Mouse (Mus musculus) G1E-ER4 (cell line): ENCODE measurements around the gene Usp48. TPM values are rescaled to one million over a fixed set of nuclear protein-coding genes. Genes with fewer than 3 reads are reported as not detected.

Experiments used
- GATA1 ChIP-seq: IDR thresholded peaks from one replicate; pipeline ENCODE4 v1.8.0; 2012; ENCODE audit warnings: low read length, inconsistent platforms
- polyA plus RNA-seq: library from polyadenylated mRNA; stranded (reverse); fragments of >175 nt; gene quantifications from 2 replicates; pipeline ENCODE4 v1.2.3, GENCODE M21; 2012

Usp48 gene
- polyA plus RNA-seq, 1 experiment: 23.6 TPM

DNA sequence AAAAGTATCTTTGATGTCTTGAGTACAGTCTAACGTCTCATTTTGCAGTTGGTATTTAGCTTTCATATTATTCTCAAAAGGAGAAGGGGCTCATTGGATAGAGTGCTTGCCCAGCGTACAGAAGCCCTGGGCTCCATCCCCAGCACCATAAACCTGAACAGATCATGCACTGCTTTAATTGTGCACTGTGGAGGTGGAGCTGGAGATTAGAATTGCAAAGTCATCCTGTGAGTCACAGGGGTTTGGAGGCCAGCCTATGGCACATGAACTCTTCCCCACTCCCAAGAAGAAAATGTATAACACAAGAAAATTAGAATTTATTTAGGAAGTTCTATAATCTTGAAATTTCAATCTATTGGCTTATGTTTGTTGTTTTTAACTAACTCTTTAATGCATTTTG lies 49.9 kb downstream of the Usp48 start:
- no peak for TF ChIP-seq GATA1

- TF ChIP-seq GATA1: no peak
Observed at GRCm38 (mm10) chr4:137646262-137646661, 52.7 kb downstream of the Usp48 start.

- TF ChIP-seq GATA1: no peak
Observed at GRCm38 (mm10) chr4:137647648-137648047, 54.1 kb downstream of the Usp48 start.

DNA sequence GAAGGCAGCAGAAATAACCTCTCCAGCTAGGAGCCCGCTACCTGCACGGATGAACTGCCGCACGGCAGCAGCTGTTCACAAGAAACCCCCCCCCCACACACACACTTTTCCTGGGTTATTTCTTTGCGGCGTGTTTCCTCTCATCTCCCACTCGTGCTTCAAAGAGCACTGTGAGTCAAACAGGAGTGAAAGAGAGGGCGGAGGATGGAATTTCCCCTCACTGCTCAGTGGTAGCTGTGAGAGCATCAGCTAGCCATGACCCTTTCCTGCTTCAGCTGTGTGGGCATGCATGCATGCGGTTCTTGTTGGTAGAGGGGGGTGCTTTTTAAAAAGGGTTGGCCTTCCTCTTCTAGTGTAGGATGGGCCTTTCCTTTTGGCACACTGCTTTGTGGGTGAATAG lies 54.7 kb downstream of the Usp48 start:
- no peak for TF ChIP-seq GATA1

DNA sequence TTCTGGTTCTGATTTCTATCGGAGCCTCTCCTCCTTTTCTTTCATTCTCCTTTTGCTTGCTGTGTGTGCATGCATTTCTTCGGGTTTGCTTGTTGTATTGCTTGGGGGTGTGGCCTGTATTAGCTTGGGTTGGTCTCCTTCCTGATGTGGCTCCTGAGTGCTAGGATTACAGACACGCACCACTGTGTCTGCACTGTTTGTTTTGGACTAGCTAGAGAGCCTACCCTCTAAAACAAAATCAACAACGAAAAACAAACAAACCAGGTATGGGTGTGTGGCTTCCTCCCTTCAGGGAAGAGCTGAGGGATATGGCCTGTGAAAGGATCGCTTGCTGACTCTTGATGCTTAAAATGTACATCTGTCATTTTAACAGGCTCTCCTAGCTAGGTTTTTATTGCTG lies 57.4 kb downstream of the Usp48 start:
- TF ChIP-seq GATA1: no peak

DNA sequence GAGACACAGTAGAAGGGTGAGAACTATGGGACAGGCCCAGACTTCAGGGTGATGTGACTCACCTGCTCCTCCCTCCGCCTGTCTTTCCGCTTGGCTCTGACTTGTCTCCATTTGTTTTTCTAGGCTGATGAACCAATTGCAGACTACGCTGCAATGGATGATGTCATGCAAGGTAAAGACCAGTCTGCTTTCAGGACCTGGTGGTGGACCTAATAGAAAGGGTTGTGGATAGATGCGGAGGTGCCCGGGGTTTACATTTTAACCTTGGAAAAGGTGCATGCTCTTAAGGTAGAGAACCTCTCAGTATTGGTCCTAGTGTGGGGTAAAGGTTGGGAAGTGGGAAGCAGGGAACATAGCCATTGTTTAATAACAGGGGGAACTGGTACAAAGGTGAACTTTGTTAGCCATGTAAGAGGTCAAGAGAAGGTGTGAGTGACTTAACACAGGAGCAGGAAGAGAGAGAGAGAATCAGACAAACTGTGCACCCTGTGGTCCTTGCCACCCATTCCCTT lies 59.3 kb downstream of the Usp48 start:
- no peak for TF ChIP-seq GATA1

DNA sequence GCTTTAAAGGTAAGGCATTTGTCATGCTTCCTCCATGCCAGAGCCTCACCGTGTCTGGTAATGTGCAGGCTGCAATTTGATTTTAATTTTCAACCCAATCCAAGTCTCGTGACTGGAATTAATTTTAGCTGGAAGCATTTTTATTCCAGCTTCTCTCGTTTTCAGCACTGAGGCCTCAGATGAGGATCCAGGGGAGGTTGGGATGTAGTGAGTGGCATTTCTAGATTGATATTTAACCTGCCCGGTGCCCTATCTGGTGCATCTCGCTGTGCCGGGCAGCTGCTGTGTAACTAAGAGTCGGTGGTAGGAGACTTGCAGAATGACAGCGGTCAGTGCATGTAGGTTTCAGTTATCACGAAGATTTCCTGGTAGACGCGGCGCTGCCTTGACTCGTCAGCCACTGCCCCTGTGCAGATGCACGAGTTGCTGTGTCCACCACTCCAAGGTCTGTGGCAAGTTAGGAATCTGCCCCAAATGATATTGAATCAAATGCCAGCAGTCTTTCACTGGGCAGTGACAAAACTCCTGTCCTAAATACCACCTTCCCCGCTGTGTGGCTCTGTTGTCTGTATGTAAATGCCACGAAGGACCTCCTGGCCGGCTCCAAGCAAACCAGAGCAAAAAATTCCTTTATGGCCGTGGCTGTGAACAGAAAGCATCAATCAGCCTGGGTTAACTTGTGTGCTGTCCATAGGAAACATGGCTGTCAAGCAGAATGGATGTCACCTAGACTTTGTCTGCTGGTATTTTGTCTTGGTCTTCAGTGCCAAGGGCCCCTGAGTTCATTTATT lies 61.9 kb downstream of the Usp48 start:
- no peak for TF ChIP-seq GATA1

DNA sequence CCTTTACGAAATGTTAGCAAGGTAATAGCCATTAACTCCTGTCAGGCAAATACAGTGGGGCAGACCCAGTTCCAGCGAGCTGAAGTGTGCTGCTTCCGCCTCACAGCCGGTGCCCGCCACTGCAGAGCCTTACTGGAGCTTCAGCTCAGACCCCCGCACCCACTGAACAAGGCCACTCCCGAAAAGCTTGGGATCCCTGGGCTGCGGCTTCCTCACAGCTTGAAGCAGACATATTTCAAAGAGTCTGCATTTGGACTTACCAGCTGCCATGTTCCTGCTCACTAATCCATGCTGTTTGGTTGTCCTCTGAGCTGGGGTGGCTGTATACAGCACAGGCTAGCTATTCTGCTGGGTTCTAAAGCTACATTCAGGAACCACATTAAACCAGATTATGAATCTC lies 64.1 kb downstream of the Usp48 start:
- no peak for TF ChIP-seq GATA1

- no peak for TF ChIP-seq GATA1
Observed at GRCm38 (mm10) chr4:137659541-137659940, 66.0 kb downstream of the Usp48 start.

GRCm38 (mm10) chr4:137660364-137661077 lies 67.0 kb downstream of the Usp48 start:
- no peak for TF ChIP-seq GATA1

- no peak for TF ChIP-seq GATA1
Observed at GRCm38 (mm10) chr4:137661078-137661450, 67.5 kb downstream of the Usp48 start.

DNA sequence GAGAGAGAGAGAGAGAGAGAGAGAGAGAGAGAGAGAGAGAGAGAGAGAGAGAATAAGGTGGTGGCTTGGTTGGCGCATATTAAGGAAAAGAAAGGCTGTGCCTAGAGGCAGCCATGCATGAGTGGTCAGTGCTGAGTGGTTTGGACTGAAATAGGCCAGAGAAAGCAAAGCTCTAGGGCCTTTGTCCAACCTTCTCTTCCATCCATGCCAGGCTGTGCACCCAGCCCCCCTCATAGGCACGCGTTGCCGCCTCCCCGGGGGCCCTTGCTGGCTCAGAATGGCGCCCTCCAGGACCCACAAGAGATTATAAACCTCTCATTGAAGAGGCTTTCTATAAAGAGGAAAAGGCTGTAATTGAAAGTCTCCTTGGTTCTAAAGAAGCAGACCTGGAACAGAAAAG lies 68.0 kb downstream of the Usp48 start:
- no peak for TF ChIP-seq GATA1

GRCm38 (mm10) chr4:137663491-137663890 lies 69.9 kb downstream of the Usp48 start:
- no peak for TF ChIP-seq GATA1

DNA sequence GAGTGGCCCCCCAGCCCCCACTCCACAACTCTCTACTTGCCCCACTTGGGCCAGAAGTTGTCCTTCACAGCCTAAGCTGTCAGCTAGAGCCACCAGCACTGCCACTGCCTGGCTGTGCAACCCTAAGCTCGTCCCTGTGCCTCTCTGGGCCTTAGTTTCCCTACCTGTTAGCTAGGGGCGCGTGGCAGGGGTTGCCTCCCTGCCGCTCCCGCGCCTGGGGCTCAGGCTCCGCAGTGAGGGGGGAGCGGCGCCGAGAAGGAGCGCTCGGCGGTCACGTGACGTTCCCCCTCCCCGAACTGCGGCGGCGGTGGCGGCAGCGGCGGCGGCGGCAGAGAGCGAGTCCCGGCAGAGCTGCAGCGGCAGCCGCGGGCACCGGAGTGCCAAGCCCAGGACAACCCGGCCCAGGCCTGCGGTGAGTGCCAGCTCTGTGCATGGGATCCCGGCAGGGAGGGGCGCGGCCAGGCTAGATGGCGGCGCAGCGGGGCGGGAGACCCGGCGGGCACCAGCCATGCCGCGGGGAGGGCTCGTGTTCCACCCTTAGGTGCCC lies 71.0 kb downstream of the Usp48 start, which contains the start of gene Rap1gap:
Gene Rap1gap (plus strand): TSS at position 294 of the 547 bp plus-strand sequence.
- no peak for TF ChIP-seq GATA1

GRCm38 (mm10) chr4:137664980-137665675 lies 71.6 kb downstream of the Usp48 start:
- TF ChIP-seq GATA1: no peak

- no peak for TF ChIP-seq GATA1
Observed at GRCm38 (mm10) chr4:137665791-137666190, 72.2 kb downstream of the Usp48 start.
